Mouse (Mus musculus) myocyte (in vitro differentiated cells): ENCODE measurements around the gene Miip.
"Not testable (repeated sequence)": the region's sequence is repeated elsewhere in the genome, so short reads cannot be mapped to it uniquely, and the experiment has no call there.

Experiments used
- CEBPB ChIP-seq: IDR thresholded peaks from 2 replicates; pipeline ENCODE4 v1.6.1; 2011; ENCODE audit warnings: mild to moderate bottlenecking, moderate library complexity; ENCODE audit not compliant: poor library complexity, insufficient read depth, severe bottlenecking
- E2F4 ChIP-seq: IDR thresholded peaks from one replicate; pipeline ENCODE4 v1.6.1; 2011; ENCODE audit warnings: mild to moderate bottlenecking, control low read depth, moderate library complexity; ENCODE audit not compliant: insufficient read depth
- MAX ChIP-seq: IDR thresholded peaks from one replicate; pipeline ENCODE4 v1.6.1; 2011; ENCODE audit warnings: low read depth, mild to moderate bottlenecking, control low read depth
- MYOD1 ChIP-seq, 3 experiments: IDR thresholded peaks; one replicate each; pipeline ENCODE4 v1.6.1; 2011; ENCODE audit warnings: control low read depth in 2 of 3, low read depth in 2 of 3, mild to moderate bottlenecking in 2 of 3, moderate library complexity in 1 of 3; ENCODE audit not compliant: insufficient read length in 2 of 3, control insufficient read depth in 1 of 3
- MYOG ChIP-seq, 3 experiments: IDR thresholded peaks; one replicate each; pipeline ENCODE4 v1.6.1; 2011; ENCODE audit warnings: control low read depth in 2 of 3, low read depth in 2 of 3, mild to moderate bottlenecking in 2 of 3; ENCODE audit not compliant: insufficient read length in 2 of 3, control insufficient read depth in 1 of 3, insufficient read depth in 1 of 3
- POLR2A ChIP-seq: IDR thresholded peaks from one replicate; pipeline ENCODE4 v1.6.1; 2011; ENCODE audit warnings: low read depth, mild to moderate bottlenecking, control low read depth, moderate library complexity; ENCODE audit not compliant: insufficient read length
- POLR2AphosphoS2 ChIP-seq: IDR thresholded peaks from one replicate; pipeline ENCODE4 v1.6.1; 2011; ENCODE audit warnings: low read depth, control low read depth; ENCODE audit not compliant: insufficient read length
- SRF ChIP-seq: IDR thresholded peaks from one replicate; pipeline ENCODE4 v1.6.1; 2011; ENCODE audit warnings: low read depth; ENCODE audit not compliant: control insufficient read depth, insufficient read length
- TCF12 ChIP-seq: IDR thresholded peaks from one replicate; pipeline ENCODE4 v1.6.1; 2011; ENCODE audit warnings: mild to moderate bottlenecking, control low read depth; ENCODE audit not compliant: poor library complexity, insufficient read depth, severe bottlenecking
- USF1 ChIP-seq: IDR thresholded peaks from one replicate; pipeline ENCODE4 v1.6.1; 2011; ENCODE audit warnings: low read depth, mild to moderate bottlenecking, control low read depth, moderate library complexity

DNA sequence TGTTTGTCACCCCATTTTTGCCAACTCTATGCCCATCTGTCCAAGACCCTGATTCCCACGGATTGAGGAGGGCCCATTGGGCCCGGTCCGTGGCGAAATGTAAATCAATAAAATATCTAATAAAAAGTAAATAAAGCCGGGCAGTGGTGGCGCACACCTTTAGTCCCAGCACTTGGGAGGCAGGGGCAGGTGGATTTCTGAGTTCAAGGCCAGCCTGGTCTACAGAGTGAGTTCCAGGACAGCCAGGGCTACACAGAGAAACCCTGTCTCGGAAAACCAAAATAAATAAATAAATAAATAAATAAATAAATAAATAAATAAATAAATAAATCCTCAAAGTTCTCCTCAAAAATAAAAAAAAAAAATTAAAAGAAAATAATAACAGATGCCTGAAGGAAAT lies 49.0 kb downstream of the Miip start:
- not testable (repeated sequence) for TF ChIP-seq MYOD1 (IDR thresholded peaks at IDR 0.05; ENCODE audit: control insufficient read depth in 1 of 3, insufficient read length in 2 of 3, low read depth in 2 of 3); POLR2AphosphoS2; USF1; POLR2A; MAX; MYOG (IDR thresholded peaks at IDR 0.05; ENCODE audit: control insufficient read depth in 1 of 3, insufficient read depth in 1 of 3, insufficient read length in 2 of 3, low read depth in 2 of 3); TCF12; SRF; CEBPB; E2F4
